Mouse (Mus musculus) bone marrow macrophage, adult 2 months (primary cell): ENCODE data around the gene Erc2.

Source experiments
- CTCF ChIP-seq: IDR thresholded peaks from 2 replicates; pipeline ENCODE4 v1.5.1; 2012; ENCODE audit warnings: low read depth, mild to moderate bottlenecking, low read length, moderate library complexity
- POLR2A ChIP-seq: IDR thresholded peaks from 2 replicates; pipeline ENCODE4 v1.6.1; 2012; ENCODE audit warnings: mild to moderate bottlenecking, low read depth, low read length, borderline replicate concordance

DNA sequence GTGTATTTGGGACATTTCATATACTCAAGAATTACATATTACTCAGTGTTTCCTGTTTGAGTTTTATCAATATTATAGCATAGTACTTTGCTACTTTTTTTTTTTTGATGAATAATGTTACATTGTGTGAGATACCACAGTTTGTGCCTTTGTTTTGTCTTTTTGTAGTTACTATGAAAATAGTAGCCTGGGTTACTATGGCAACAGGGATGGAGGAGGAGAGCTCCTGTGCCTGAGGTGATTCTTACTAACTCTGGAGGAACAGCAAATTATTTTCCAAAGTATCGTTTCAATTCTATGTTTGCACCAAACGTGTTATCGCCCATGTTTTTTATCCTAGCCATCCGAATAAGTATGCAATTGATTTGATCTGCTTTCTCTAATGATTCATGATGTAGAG is 438.7 kb downstream of the Erc2 start:
- TF ChIP-seq CTCF: no peak
- no peak for TF ChIP-seq POLR2A
